Mouse (Mus musculus) neural tube, embryonic 12.5 days (tissue): ENCODE results near the gene Pdcd2. TPM values are rescaled to one million over a fixed set of nuclear protein-coding genes. Genes with fewer than 3 reads are reported as not detected.

Experiments used
- ATAC-seq: fragments of 200-750 bp; cut with Nextera tagmentation; 2 replicates; pipeline ENCODE4 v1.8.0; 2017; ENCODE audit warnings: low read depth, mild to moderate bottlenecking, moderate TSS enrichment, moderate library complexity; ENCODE audit not compliant: low FRiP score
- H3K27ac ChIP-seq: fragments of 300-500 bp; sonication (generic); 2 replicates; pipeline ENCODE4 v1.5.1; 2016
- H3K27me3 ChIP-seq: fragments of 300-500 bp; sonication (generic); replicated peaks from 2 replicates; pipeline ENCODE4 v1.6.1; 2016; ENCODE audit warnings: mild to moderate bottlenecking
- H3K36me3 ChIP-seq: fragments of 300-500 bp; sonication (generic); 2 replicates; pipeline ENCODE4 v1.6.1; 2016; ENCODE audit warnings: mild to moderate bottlenecking
- H3K4me1 ChIP-seq: fragments of 300-500 bp; sonication (generic); 2 replicates; pipeline ENCODE4 v1.6.1; 2016
- H3K4me2 ChIP-seq: fragments of 300-500 bp; sonication (generic); replicated peaks from 2 replicates; pipeline ENCODE4 v1.6.1; 2016; ENCODE audit warnings: mild to moderate bottlenecking
- H3K4me3 ChIP-seq: fragments of 300-500 bp; sonication (generic); 2 replicates; pipeline ENCODE4 v1.5.1; 2016
- H3K9ac ChIP-seq: fragments of 300-500 bp; sonication (generic); 2 replicates; pipeline ENCODE4 v1.6.1; 2016; ENCODE audit warnings: mild to moderate bottlenecking
- H3K9me3 ChIP-seq: fragments of 300-500 bp; sonication (generic); 2 replicates; pipeline ENCODE4 v1.6.1; 2016; ENCODE audit warnings: mild to moderate bottlenecking
- WGBS: fragments of 180-500 bp; shearing (Covaris S2); methylation state at CpG from one replicate; pipeline ENCODE4 v1.1.7; 2016; 5-methylcytosine and 5-hydroxymethylcytosine counted together
- polyA plus RNA-seq: library from polyadenylated mRNA; unstranded; fragments of >200 nt; fragmentation: Nextera tagmentation; extraction: Ambion mirVana; gene quantifications from 2 replicates; pipeline ENCODE4 v1.2.1, GENCODE M21; 2016

Gene Pdcd2
- polyA plus RNA-seq, 1 experiment from 2014 or later: 70.3 TPM

- Histone ChIP-seq H3K4me1 (0 out of 2 replicates have a peak, but pooled peaks cover 6% of the 10 kb centered on the region), H3K27me3 (no peaks in the 10 kb centered on the region), H3K9me3 (no peaks in the 10 kb centered on the region), H3K9ac (no peak overlapping the region), H3K4me2 (no peak overlapping the region), H3K36me3 (peaks cover 51% of the 10 kb centered on the region), H3K4me3 (no peak overlapping the region), H3K27ac (no peak overlapping the region)
- 95% methylated on average over 7 of the region's 7 CpGs for WGBS
- ATAC-seq: no peak
These were observed 36.6 kb downstream of the Pdcd2 start for GRCm38 (mm10) chr17:15490542-15490941.

GRCm38 (mm10) chr17:15472671-15473070 is 54.4 kb downstream of the Pdcd2 start:
- H3K9ac ChIP-seq: no peak overlapping the region
- H3K4me1 ChIP-seq: no peaks in the 10 kb centered on the region
- no peak overlapping the region for H3K4me2 ChIP-seq
- H3K27ac ChIP-seq: no peak overlapping the region
- H3K27me3 ChIP-seq: no peaks in the 10 kb centered on the region
- H3K9me3 ChIP-seq: no peaks in the 10 kb centered on the region
- no peak for ATAC-seq
- WGBS: 89% methylated on average over 4 of the region's 4 CpGs
- peaks cover 75% of the 10 kb centered on the region for H3K36me3 ChIP-seq
- no peak overlapping the region for H3K4me3 ChIP-seq

Other genes with a start within 250 kb of the Pdcd2 start
- gene Dll1, start 150.4 kb downstream of the Pdcd2 start, polyA plus RNA-seq: 77.5 and 80.4 TPM in 2 replicates
- gene Fam120b, start 131.1 kb downstream of the Pdcd2 start, polyA plus RNA-seq: 40.8 and 44.5 TPM in 2 replicates
- 248 and 252 TPM in 2 replicates for gene Psmb1, start 27.6 kb downstream of the Pdcd2 start, polyA plus RNA-seq
- 56.1 and 60.4 TPM in 2 replicates for gene Tbp, start 27.4 kb downstream of the Pdcd2 start, polyA plus RNA-seq
- 3.8 and 4.2 TPM in 2 replicates for gene Prdm9, start 37.1 kb upstream of the Pdcd2 start, polyA plus RNA-seq
- 38.0 and 40.4 TPM in 2 replicates for gene Chd1, start 177.7 kb upstream of the Pdcd2 start, polyA plus RNA-seq